Mouse (Mus musculus) megakaryocyte-erythroid progenitor cell, adult 5 weeks (primary cell): Measurements from ENCODE around the gene Vmn1r44. TPM values are rescaled to one million over a fixed set of nuclear protein-coding genes. Genes with fewer than 3 reads are reported as not detected.

ENCODE experiments used
- polyA plus RNA-seq: library from polyadenylated mRNA; stranded (reverse); fragments of >175 nt; gene quantifications from 2 replicates; pipeline ENCODE4 v1.2.3, GENCODE M21; 2012

The Vmn1r44 gene
- polyA plus RNA-seq, result not detected in 2 replicates

GRCm38 (mm10) chr6:89883360-89883759 lies at the start of gene Vmn1r44:
Gene Vmn1r44 (plus strand): TSS chr6:89883660.

DNA sequence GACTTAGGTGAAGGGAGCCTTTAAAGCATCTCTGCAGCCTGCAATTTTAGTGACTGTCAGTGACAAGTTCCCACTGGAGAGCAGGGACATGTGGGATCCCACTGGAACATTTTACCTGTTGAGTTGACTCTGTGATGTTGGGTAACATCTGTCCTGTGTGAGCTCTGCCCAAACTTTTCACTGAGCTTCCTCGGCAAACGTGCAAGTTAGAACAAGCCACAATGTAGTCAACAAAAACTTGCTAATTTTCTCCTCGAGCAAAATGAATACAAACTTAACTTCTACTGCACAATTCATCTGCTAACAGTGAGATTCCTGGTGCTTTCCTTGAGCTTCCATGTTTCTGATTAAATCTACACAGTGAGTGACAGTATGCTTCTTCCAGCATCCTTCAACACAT lies 7.1 kb upstream of the Vmn1r44 start, which contains the start of the genes Vmn1r42 and Vmn1r43:
TSS of gene Vmn1r42 (minus strand) at position 101 of the 400 bp plus-strand sequence.
TSS of gene Vmn1r43 (minus strand) at position 101 of the 400 bp plus-strand sequence.

GRCm38 (mm10) chr6:89940498-89940897 lies 57.0 kb downstream of the Vmn1r44 start, which contains the start of gene Vmn1r45:
Gene Vmn1r45 (minus strand): TSS chr6:89940598.

Other genes with a start within 250 kb of the Vmn1r44 start
- gene Txnrd3, start 239.7 kb upstream of the Vmn1r44 start, polyA plus RNA-seq, result 5.9 and 7.9 TPM in 2 replicates
- gene Vmn1r40, start 176.1 kb upstream of the Vmn1r44 start, polyA plus RNA-seq, result not detected in 2 replicates
- not detected in 2 replicates for gene Vmn1r41, start 142.9 kb upstream of the Vmn1r44 start, polyA plus RNA-seq
- gene Vmn1r42, start 7.2 kb upstream of the Vmn1r44 start, polyA plus RNA-seq, result not detected in 2 replicates
- gene Vmn1r43, start 7.2 kb upstream of the Vmn1r44 start, polyA plus RNA-seq, result not detected in 2 replicates
- not detected in 2 replicates for gene Vmn1r45, start 56.9 kb downstream of the Vmn1r44 start, polyA plus RNA-seq
- gene Vmn1r46, start 85.7 kb downstream of the Vmn1r44 start, polyA plus RNA-seq, result not detected in 2 replicates
- not detected in 2 replicates for gene Vmn1r47, start 132.5 kb downstream of the Vmn1r44 start, polyA plus RNA-seq
- not detected in 2 replicates for gene Vmn1r48, start 153.2 kb downstream of the Vmn1r44 start, polyA plus RNA-seq
- not detected in 2 replicates for gene Vmn1r49, start 194.8 kb downstream of the Vmn1r44 start, polyA plus RNA-seq
- gene Vmn1r50, start 217.8 kb downstream of the Vmn1r44 start, polyA plus RNA-seq, result not detected in 2 replicates
- gene Vmn1r51, start 238.9 kb downstream of the Vmn1r44 start, polyA plus RNA-seq, result not detected in 2 replicates